Mouse (Mus musculus): Measurements from ENCODE around the gene App.

Gene App

GRCm38 (mm10) chr16:85118916-85119315, 54.6 kb downstream of the App start:
- no peak for DNase-seq (ENCODE audit: low spot score)

DNA sequence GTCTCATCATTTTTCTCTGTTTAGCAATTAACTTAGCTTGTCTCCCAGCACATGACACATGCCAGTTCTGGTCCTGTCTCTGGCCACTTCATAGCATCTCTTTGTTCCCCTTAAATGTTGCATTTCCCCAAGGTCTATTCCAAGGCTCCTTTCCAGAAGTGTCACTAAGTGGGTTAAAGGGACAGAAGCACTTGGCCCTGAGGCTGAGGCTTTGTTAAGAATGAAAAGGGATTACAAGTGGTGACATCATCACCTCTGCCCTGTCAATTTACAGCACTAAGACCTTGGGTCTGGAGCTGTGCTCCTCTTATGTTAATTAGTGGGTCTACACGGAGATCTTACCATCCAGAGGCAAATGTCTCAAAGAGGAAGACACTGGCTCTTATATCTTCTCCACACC, 56.0 kb downstream of the App start:
- DNase-seq (ENCODE audit: low spot score): no peak

- no peak for DNase-seq (ENCODE audit: low spot score)
These were observed 57.7 kb downstream of the App start for GRCm38 (mm10) chr16:85115837-85116236.

- DNase-seq (ENCODE audit: low spot score): no peak
These were observed 58.8 kb downstream of the App start for GRCm38 (mm10) chr16:85114742-85115141.

DNA sequence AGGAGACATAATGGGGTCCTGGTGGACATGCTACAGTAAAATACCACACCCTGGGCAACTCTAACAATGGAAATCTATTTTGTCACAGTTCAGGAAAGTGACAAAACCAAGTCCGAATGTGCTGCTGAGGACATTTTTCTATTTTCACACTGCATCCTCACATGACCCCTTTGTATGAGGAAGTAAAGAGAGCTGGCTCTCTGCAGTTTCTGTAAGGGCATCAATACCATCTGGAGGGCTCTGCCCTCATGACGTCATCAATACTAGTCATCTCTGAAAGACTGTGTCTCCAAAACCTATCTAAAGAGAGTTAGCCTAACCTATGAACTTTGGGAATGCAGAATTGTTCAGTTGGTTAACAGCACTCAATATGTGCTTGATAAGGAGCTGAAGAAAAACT, 59.6 kb downstream of the App start:
- no peak for DNase-seq (ENCODE audit: low spot score)

GRCm38 (mm10) chr16:85112254-85112653, 61.3 kb downstream of the App start:
- no peak for DNase-seq (ENCODE audit: low spot score)

DNA sequence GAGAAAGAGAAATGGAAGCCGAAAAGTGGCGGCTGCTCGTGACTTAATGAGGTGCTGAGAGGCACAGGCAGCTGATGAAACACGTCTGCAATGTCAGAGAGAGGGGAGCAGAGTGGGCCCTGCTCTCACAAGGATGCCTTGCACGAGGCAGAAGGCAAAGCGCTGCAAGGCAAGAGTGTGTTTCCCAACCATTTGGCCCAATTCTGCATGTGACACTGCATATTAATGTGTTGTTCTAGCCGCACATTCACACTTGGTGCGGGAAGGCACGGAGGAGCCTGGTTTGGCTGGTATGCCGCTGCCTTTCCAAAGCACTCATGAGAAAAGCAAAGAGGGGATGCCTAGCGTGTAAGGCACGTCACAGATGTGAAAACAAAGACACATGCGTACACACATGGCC, 63.1 kb downstream of the App start:
- DNase-seq (ENCODE audit: low spot score): no peak

DNA sequence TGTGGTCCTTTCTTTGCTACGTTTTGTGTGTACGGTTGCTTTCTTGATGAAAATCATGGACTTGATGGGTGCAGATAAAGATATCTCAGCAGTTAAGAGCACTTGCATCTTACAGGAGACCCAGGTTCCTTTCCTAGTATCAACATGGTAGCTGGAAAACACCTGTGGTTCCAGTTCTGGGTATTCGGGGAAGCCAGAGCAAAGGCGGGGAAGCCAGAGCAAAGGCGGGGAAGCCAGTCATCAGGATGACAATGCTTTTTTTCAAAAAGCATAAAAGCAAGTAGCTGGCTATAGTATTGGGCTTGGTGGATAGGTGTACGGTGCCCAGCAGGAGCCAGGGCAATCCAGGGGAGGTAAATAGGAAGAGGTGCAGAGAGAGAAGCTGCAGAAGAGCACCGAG, 65.1 kb downstream of the App start:
- no peak for DNase-seq (ENCODE audit: low spot score)

DNA sequence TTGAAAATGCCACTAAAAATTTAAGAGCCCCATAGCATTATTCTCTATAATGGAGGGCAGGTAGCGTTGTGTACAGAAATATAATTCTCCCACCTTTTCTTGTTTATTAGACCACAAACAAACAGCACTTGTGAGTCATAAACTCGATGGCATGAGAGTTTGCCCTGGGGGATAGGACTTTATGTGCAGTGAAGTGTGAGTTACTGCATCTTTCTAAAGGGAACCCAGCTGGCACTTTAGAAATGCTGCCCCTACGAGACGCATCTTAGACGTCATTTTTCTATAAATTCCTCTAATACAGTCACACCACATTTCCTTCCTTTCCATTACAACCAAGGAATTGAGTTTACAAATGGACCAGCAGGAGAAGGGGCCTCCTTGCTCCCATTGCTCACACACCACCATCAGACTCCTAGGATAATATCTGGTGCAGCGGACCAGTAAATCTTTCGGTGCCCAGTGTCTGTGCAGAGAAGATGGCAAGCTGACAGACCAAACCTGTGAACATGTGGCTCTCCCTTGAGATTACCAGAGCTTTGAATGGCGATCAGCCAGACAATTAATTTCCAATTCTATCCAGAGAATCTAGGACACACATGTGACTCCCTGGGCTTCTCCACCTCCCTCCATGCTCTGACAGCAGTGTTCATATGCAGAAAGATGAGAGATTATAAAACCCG, 66.8 kb downstream of the App start:
- DNase-seq (ENCODE audit: low spot score): no peak

DNA sequence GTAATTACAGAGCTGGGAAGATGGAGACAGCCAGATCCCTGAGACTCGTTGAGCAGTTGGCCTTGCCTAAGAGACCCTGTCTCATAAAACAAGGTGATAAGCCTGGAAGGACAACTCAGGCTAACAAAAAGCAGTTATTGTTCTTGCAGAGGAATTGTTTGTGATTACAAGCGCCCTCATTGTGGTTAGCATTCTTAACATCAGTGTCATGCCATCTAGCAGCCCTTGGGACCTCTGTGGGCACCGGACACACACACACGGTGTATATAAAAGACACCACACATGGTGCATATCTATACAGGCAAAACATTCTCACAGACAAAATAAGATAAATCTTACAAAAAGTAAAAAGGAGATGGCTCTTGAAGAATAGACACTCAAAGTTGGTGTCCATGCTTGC, 68.0 kb downstream of the App start:
- no peak for DNase-seq (ENCODE audit: low spot score)

DNA sequence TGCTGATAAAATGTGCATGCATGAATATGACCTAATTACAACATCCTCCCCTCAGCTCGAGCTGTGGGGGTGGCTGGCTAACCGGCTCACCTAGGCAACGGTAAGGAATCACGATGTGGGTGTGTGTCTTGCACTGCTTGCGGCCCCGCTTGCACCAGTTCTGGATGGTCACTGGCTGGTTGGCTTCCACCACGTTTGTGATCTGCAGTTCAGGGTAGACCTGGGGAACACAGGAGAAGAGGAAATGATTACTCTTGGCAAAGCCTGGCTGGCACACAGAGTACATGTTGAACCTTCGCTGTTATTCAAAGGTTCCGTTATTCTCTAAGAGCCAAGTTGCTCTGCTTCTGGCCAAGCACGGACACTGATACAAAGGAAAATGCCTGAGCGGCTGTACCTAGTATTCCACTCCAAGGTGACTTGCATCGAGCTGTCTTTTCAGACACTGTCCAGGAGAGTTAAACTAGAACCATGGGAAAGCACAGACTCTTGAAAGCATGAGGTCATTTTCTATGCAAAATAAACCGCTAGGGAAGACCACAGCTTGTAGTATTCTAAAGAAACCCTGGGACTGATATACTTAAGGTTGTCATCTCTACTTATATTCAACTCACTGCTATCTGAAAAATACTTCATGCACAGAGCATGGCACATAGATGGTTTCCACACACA, 70.3 kb downstream of the App start:
- no peak for DNase-seq (ENCODE audit: low spot score)

- DNase-seq (ENCODE audit: low spot score): no peak
These were observed 72.0 kb downstream of the App start for GRCm38 (mm10) chr16:85101544-85101943.

DNA sequence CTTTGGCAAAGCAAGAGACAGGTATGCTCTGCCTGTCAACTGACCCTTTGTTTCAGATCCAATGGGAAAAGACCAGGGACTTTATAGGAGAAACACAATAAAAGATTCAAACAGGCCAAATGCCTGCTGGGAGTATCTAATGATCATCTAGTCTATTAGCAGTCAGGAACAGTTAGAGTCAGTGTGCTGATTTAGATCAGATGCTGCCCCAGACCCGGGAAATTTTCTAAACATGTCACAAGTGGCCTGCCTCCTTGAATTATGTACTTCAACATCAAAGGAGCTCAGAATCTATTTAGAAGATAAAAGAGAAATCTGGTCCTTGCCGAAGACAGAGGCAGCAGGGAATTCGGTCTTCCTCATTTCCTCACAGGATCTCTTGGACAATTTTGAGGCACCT, 72.8 kb downstream of the App start:
- no peak for DNase-seq (ENCODE audit: low spot score)

DNA sequence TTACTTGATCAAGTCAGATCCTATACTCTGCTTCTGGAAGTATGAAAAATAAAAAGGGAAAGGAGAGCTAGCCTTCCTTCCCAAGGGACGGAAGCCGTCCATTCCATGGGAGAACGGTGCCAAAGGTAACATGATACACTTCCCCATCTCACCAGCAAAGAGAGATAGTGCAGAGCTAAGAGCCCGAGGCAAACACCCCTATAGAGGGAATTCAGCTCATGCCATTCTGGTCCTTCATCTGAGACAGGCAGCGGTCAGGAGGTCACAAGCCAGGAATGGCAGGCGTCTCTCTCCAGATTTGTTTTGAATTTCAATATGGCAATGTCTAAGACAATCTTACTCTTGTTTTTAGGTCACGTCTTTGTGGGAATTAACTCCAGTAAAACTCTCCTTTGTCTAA, 74.1 kb downstream of the App start:
- no peak for DNase-seq (ENCODE audit: low spot score)

DNA sequence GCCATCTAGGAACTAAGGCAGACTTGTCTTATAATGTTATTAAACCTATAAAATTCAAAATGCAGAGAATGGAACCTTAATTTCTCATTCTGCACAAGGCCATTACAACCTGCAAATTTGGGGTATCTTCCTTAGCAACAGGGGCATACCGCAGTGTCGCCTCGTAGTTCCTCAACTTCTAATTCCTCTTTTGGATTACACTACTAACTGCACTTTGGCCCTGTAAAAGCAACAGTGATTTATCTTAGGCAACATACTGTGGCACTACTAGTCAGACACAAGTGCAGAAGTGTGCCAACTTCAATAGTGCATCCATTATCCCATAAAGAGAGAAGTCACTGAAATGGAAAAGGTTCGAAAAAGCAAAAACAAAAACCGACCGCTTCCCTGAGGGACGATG, 74.5 kb downstream of the App start:
- DNase-seq (ENCODE audit: low spot score): no peak

DNA sequence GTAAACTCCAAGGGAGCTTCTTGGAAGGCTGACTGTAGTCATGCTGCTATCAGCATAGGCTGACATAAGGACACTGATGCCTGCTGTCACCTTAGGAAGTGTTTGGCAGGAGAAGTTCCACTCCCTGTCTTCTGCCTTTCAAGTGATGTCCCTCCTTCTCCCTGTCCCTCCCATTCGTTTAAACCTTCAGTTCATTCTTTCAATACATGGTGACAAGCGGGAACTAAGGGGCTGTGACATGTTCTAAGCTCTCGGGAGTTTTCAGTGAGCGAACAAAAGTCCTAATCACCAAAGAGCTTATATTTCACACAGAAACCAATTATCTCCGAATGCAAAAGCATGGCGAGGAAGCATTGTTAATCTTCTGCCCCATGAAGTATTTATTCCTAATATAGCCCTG, 77.2 kb downstream of the App start:
- DNase-seq (ENCODE audit: low spot score): no peak

GRCm38 (mm10) chr16:85095923-85096322, 77.6 kb downstream of the App start:
- DNase-seq (ENCODE audit: low spot score): no peak

- no peak for DNase-seq (ENCODE audit: low spot score)
These were observed 80.9 kb downstream of the App start for GRCm38 (mm10) chr16:85092644-85093091.

DNA sequence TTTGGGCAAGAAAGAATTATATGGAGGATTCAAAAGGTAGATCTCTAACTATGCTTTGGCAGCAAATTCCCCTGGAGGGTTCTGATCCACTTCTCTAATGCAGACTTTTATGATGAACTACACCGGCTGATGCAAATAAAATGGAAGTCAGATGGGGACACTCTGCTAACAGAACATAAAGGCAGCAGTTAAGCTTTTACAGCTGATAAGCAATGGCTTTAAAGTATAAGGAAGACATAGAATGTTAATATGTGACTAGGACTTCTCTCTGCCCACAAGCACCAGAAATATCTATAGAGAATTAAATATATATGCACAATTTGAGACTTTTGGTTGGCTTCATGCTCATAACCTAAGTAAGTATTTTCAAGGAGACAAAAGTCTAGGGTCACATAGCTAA, 81.4 kb downstream of the App start:
- no peak for DNase-seq (ENCODE audit: low spot score)

- DNase-seq (ENCODE audit: low spot score): no peak
These were observed 82.6 kb downstream of the App start for GRCm38 (mm10) chr16:85090992-85091391.

GRCm38 (mm10) chr16:85088126-85088525, 85.4 kb downstream of the App start:
- DNase-seq (ENCODE audit: low spot score): no peak

DNA sequence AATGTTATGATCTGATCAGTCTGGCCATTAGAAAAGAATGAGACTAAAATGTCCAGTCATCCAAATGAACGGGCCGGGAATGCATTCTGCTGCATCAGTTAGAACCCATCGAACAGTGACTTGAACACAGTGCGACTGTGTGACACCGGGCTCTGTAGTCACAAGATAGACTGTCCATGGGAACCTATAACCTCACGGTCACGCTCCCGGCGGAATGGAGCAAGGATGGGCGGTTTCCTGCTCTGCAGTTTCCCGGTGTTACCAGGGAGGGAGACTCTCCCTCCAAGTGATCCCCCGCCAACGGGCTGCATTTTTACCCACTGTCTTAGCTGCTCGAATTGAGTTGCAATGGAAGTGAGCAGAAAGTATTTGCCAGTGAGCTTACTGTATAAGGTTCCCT, 87.3 kb downstream of the App start:
- DNase-seq (ENCODE audit: low spot score): no peak

DNA sequence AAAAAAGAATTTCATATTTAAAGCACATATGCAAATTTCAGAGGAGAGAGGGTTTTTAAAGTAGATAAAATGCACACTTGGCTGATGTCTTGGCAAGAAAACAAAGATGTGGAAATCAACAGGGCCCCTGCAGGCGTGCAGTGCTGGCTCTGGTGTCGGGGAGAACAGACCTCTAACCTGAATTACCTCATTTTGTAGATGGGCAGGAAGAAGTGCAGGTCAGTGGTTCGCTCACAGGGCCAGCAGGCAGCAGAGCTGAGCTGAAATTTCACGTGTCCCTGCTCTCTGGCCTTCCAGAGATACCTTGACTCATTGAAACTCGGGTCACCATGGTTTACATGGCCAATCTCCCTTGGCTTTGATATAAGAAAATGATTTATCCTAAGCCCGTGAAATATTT, 87.7 kb downstream of the App start:
- no peak for DNase-seq (ENCODE audit: low spot score)

GRCm38 (mm10) chr16:85084152-85084551, 89.4 kb downstream of the App start:
- DNase-seq (ENCODE audit: low spot score): no peak
